Mouse (Mus musculus) heart, postnatal 0 days (tissue): ENCODE data around the gene D630003M21Rik.

Source experiments
- CTCF ChIP-seq: IDR thresholded peaks from 2 replicates; pipeline ENCODE4 v1.5.1; 2016; ENCODE audit warnings: antibody characterized with exemption, control low read depth, low read depth
- EP300 ChIP-seq: IDR thresholded peaks from 2 replicates; pipeline ENCODE4 v1.6.1; 2016; ENCODE audit warnings: antibody characterized with exemption, low read depth

DNA sequence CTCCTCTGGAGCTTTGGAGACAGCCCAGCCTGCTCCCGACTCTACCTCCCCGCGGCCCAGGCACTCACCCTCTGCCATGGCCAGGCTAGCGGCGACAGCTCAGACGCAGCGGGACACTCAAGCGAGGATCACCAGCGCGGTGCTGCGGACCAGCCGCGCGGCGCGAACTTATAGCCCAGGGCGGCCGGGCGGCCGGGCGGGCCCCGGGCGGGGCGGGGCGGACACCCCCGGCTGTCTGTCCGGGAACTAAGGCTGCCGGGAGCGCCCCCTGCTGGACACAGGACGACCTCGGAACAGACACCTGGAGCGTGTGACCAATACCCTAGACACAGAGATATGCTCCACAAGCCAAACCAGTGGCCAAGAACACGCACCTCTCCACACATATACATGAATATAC lies 82.8 kb downstream of the D630003M21Rik start, which contains the start of gene Tgm2:
- peak; percentile 62 for TF ChIP-seq CTCF
- no peak for TF ChIP-seq EP300
